26 mouse cellular contexts compared by ENCODE assay signal in genomic region chr12:73948415-73948814, GRCm38 (mm10). TPM values are rescaled to one million over a fixed set of nuclear protein-coding genes. Genes with fewer than 3 reads are reported as not detected.
A peak's percentile ranks its signal among the peaks of the same experiment; 100 is the strongest.
DNase-seq lines count a peak whose midpoint lies in the region; ATAC-seq and TF ChIP-seq lines count a peak whose summit lies in the region.
"Had no signal": no experiment of that assay in that cellular context is flagged by ENCODE, and none has a peak within 500 bp of the region (broad histone marks: within the 10 kb centered on the region; RNA-seq: fewer than 3 reads in every experiment).

No protein-coding gene starts in this region.

- peak overlapping the region; percentile 81 for H3K27ac ChIP-seq in heart, embryonic 13.5 days (replicated peaks)
- no peak overlapping the region for H3K27ac ChIP-seq in stomach, embryonic 16.5 days (ENCODE audit: low read length)
- no peak overlapping the region for H3K27ac ChIP-seq in stomach, postnatal 0 days (replicated peaks)
- H3K27ac ChIP-seq in heart, postnatal 0 days (ENCODE audit: low read depth) = peak overlapping the region; percentile 74
- H3K27ac ChIP-seq in liver, postnatal 0 days (ENCODE audit: low read depth) = no peak overlapping the region
- H3K27ac ChIP-seq: embryonic facial prominence, embryonic 10.5 days; hindbrain, embryonic 10.5 days; limb, embryonic 13.5 days; liver, embryonic 15.5 days; midbrain, embryonic 10.5 days; neural tube, embryonic 15.5 days had no signal

- peak overlapping the region; percentile 55 for H3K4me3 ChIP-seq in heart, embryonic 13.5 days
- no peak overlapping the region for H3K4me3 ChIP-seq in stomach, embryonic 16.5 days (replicated peaks; ENCODE audit: low read length)
- no peak overlapping the region for H3K4me3 ChIP-seq in stomach, postnatal 0 days (ENCODE audit: low read depth, low read length)
- peak overlapping the region; percentile 56 for H3K4me3 ChIP-seq in heart, postnatal 0 days (ENCODE audit: low read depth, low read length)
- H3K4me3 ChIP-seq in liver, postnatal 0 days (ENCODE audit: low read depth, low read length) = no peak overlapping the region
- H3K4me3 ChIP-seq: embryonic facial prominence, embryonic 10.5 days; hindbrain, embryonic 10.5 days; limb, embryonic 13.5 days; liver, embryonic 15.5 days had no signal

- H3K9me3 ChIP-seq in heart, embryonic 13.5 days = no peaks in the 10 kb centered on the region
- no peaks in the 10 kb centered on the region for H3K9me3 ChIP-seq in stomach, embryonic 16.5 days (replicated peaks; ENCODE audit: control insufficient read depth, low read length)
- no peaks in the 10 kb centered on the region for H3K9me3 ChIP-seq in stomach, postnatal 0 days (ENCODE audit: control insufficient read depth, low read length)
- H3K9me3 ChIP-seq in heart, postnatal 0 days (replicated peaks; ENCODE audit: control insufficient read depth, low read length) = no peaks in the 10 kb centered on the region
- H3K9me3 ChIP-seq in liver, postnatal 0 days (ENCODE audit: low read length) = no peaks in the 10 kb centered on the region
- H3K9me3 ChIP-seq: embryonic facial prominence, embryonic 10.5 days; hindbrain, embryonic 10.5 days; limb, embryonic 13.5 days; liver, embryonic 15.5 days; midbrain, embryonic 10.5 days; neural tube, embryonic 15.5 days had no signal

- intact Hi-C loops in heart, postnatal 25 days (cut with DNase I) = loop anchor here (5.0 kb wide), 1 partner anchor 36 kb away; no protein-coding TSS in a partner anchor

- no peaks in the 10 kb centered on the region for H3K27me3 ChIP-seq in heart, embryonic 13.5 days (replicated peaks)
- H3K27me3 ChIP-seq in stomach, embryonic 16.5 days (ENCODE audit: control insufficient read depth, insufficient read depth, low read length) = no peaks in the 10 kb centered on the region
- no peaks in the 10 kb centered on the region for H3K27me3 ChIP-seq in stomach, postnatal 0 days (ENCODE audit: control insufficient read depth, insufficient read depth, low read length)
- H3K27me3 ChIP-seq in heart, postnatal 0 days (ENCODE audit: control insufficient read depth, insufficient read depth, low read length) = no peaks in the 10 kb centered on the region
- H3K27me3 ChIP-seq in liver, postnatal 0 days (ENCODE audit: insufficient read depth, low read length) = no peaks in the 10 kb centered on the region
- H3K27me3 ChIP-seq: neural tube, embryonic 15.5 days had no signal

- H3K4me2 ChIP-seq in heart, embryonic 13.5 days = peak overlapping the region; percentile 70
- 0 out of 2 replicates have a peak overlapping the region, but pooled peaks have one; percentile 5 for H3K4me2 ChIP-seq in stomach, embryonic 16.5 days (ENCODE audit: low read depth, low read length)
- H3K4me2 ChIP-seq in stomach, postnatal 0 days (replicated peaks; ENCODE audit: low read depth) = no peak overlapping the region
- H3K4me2 ChIP-seq in heart, postnatal 0 days (ENCODE audit: low read depth, low read length) = peak overlapping the region; percentile 82
- peak overlapping the region; percentile 66 for H3K4me2 ChIP-seq in liver, postnatal 0 days (ENCODE audit: low read depth, low read length)
- H3K4me2 ChIP-seq: limb, embryonic 13.5 days had no signal

- H3K36me3 ChIP-seq in heart, embryonic 13.5 days = peaks cover 41% of the 10 kb centered on the region
- H3K36me3 ChIP-seq in stomach, embryonic 16.5 days (ENCODE audit: control insufficient read depth, insufficient read depth, low read length) = 0 out of 2 replicates have a peak, but pooled peaks cover 5% of the 10 kb centered on the region
- peaks cover 5% of the 10 kb centered on the region; the same call in 1 of the 2 replicates for H3K36me3 ChIP-seq in stomach, postnatal 0 days (ENCODE audit: control insufficient read depth, insufficient read depth, low read length)
- peaks cover 19% of the 10 kb centered on the region for H3K36me3 ChIP-seq in heart, postnatal 0 days (replicated peaks; ENCODE audit: control insufficient read depth, insufficient read depth, low read length)
- H3K36me3 ChIP-seq in liver, postnatal 0 days (replicated peaks; ENCODE audit: insufficient read depth, low read length) = peaks cover 8% of the 10 kb centered on the region

- no peak for TF ChIP-seq CTCF in stomach, postnatal 0 days (IDR thresholded peaks at IDR 0.05; ENCODE audit: low read depth)
- TF ChIP-seq CTCF in heart, postnatal 0 days (IDR thresholded peaks at IDR 0.05; ENCODE audit: low read depth) = no peak
- no peak for TF ChIP-seq CTCF in liver, postnatal 0 days (IDR thresholded peaks at IDR 0.05; ENCODE audit: low read depth)

- TF ChIP-seq EP300 in stomach, postnatal 0 days (optimal IDR thresholded peaks at IDR 0.05) = no peak
- no peak for TF ChIP-seq EP300 in heart, postnatal 0 days (IDR thresholded peaks at IDR 0.05; ENCODE audit: low read depth)
- TF ChIP-seq EP300 in liver, postnatal 0 days (IDR thresholded peaks at IDR 0.05; ENCODE audit: low read depth) = no peak

- peak overlapping the region; percentile 82 for H3K9ac ChIP-seq in heart, embryonic 13.5 days
- no peak overlapping the region for H3K9ac ChIP-seq in stomach, embryonic 16.5 days (ENCODE audit: low read length)
- no peak overlapping the region for H3K9ac ChIP-seq in stomach, postnatal 0 days (ENCODE audit: low read length)
- H3K9ac ChIP-seq in heart, postnatal 0 days (replicated peaks; ENCODE audit: low read depth, low read length) = no peak overlapping the region
- no peak overlapping the region for H3K9ac ChIP-seq in liver, postnatal 0 days (replicated peaks)
- H3K9ac ChIP-seq: limb, embryonic 13.5 days; liver, embryonic 15.5 days; neural tube, embryonic 15.5 days had no signal

- 76% methylated on average over 4 of the region's 4 CpGs for WGBS in heart, embryonic 13.5 days
- WGBS in stomach, embryonic 16.5 days = 89% methylated on average over 4 of the region's 4 CpGs
- 92% methylated on average over 4 of the region's 4 CpGs for WGBS in stomach, postnatal 0 days
- WGBS in heart, postnatal 0 days = 58% methylated on average over 4 of the region's 4 CpGs
- 83% methylated on average over 4 of the region's 4 CpGs for WGBS in liver, postnatal 0 days (ENCODE audit: insufficient replicate concordance)

- DNase-seq in heart, postnatal 25 days (ENCODE audit: low spot score) = no peak
- no peak for DNase-seq in stomach, postnatal 0 days (ENCODE audit: low spot score)
- no peak for DNase-seq in heart, postnatal 0 days (ENCODE audit: low spot score)
- no peak for DNase-seq in liver, postnatal 0 days
- DNase-seq in spleen, postnatal 10 days (ENCODE audit: low spot score in 2 of 2) = no peak
- DNase-seq in T-cell, adult 2 months (ENCODE audit: low spot score) = no peak
- DNase-seq: cerebellum, adult 11 months; cerebellum, postnatal 10 days; gastrocnemius, postnatal 25 days; kidney, adult 18-20 months; kidney, postnatal 4 days; lung, postnatal 4 days; spleen, adult 18-20 months; thymus, postnatal 25 days had no signal

- peaks cover 27% of the 10 kb centered on the region for H3K4me1 ChIP-seq in heart, embryonic 13.5 days
- H3K4me1 ChIP-seq in stomach, embryonic 16.5 days (ENCODE audit: control insufficient read depth, insufficient read depth, low read length) = no peaks in the 10 kb centered on the region
- no peaks in the 10 kb centered on the region; the same call in 1 of the 2 replicates for H3K4me1 ChIP-seq in stomach, postnatal 0 days (replicated peaks; ENCODE audit: control insufficient read depth, insufficient read depth)
- H3K4me1 ChIP-seq in heart, postnatal 0 days (ENCODE audit: control insufficient read depth, insufficient read depth) = peaks cover 17% of the 10 kb centered on the region
- peaks cover 5% of the 10 kb centered on the region; the same call in 1 of the 2 replicates for H3K4me1 ChIP-seq in liver, postnatal 0 days (ENCODE audit: insufficient read depth)

- no peak for ATAC-seq in heart, embryonic 13.5 days (ENCODE audit: extremely low read depth, insufficient number of reproducible peaks, low FRiP score, low TSS enrichment)
- no peak; the same call in 1 of the 2 replicates for ATAC-seq in stomach, embryonic 16.5 days (ENCODE audit: insufficient read depth, low FRiP score)
- no peak for ATAC-seq in stomach, postnatal 0 days (ENCODE audit: low FRiP score, low TSS enrichment)
- ATAC-seq in heart, postnatal 0 days (ENCODE audit: insufficient read depth, low read depth) = peak; percentile 39; the same call in 1 of the 2 replicates
- ATAC-seq in liver, postnatal 0 days = no peak
- ATAC-seq: forebrain, embryonic 16.5 days; hindbrain, embryonic 16.5 days had no signal

RNA-seq across cellular contexts. Expression of gene Gm49321, which starts 11.0 kb away (rescaled TPM):
- 7.8 and 9.9 TPM in 2 replicates for polyA plus RNA-seq in heart, embryonic 13.5 days (2015; fragmentation: Nextera tagmentation; extraction: Ambion mirVana)
- total RNA-seq in heart, postnatal 25 days (2021) = 1 to 10 TPM; 6.7 to 7.2 TPM
- polyA plus RNA-seq in stomach, embryonic 16.5 days (2015; fragmentation: Nextera tagmentation; extraction: Ambion mirVana) = 12.3 and 15.0 TPM in 2 replicates
- 5.7 and 7.0 TPM in 2 replicates for polyA plus RNA-seq in stomach, postnatal 0 days (2015; fragmentation: Nextera tagmentation; extraction: Ambion mirVana)
- not detected in 2 replicates for total RNA-seq in heart, postnatal 0 days (2014; rRNA removed; ENCODE audit: low replicate concordance)
- 5.0 and 5.2 TPM in 2 replicates for polyA plus RNA-seq in heart, postnatal 0 days (2015; fragmentation: Nextera tagmentation; extraction: Ambion mirVana)
- 1.8 and 1.9 TPM in 2 replicates for polyA plus RNA-seq in liver, postnatal 0 days (2015; fragmentation: Nextera tagmentation; extraction: Ambion mirVana)
- polyA plus RNA-seq: C2C12; cortical plate, adult 2 months had no signal

RNA-seq across cellular contexts. Expression of gene Snapc1, which starts 15.9 kb away (rescaled TPM):
- 15.3 and 16.7 TPM in 2 replicates for polyA plus RNA-seq in heart, embryonic 13.5 days (2015; fragmentation: Nextera tagmentation; extraction: Ambion mirVana)
- 10 to 100 TPM in 1 of 2 experiments, 1 to 10 TPM in 1; 9.9 to 11.4 TPM for total RNA-seq in heart, postnatal 25 days (2021)
- 19.6 and 21.2 TPM in 2 replicates for polyA plus RNA-seq in stomach, embryonic 16.5 days (2015; fragmentation: Nextera tagmentation; extraction: Ambion mirVana)
- 8.9 and 9.4 TPM in 2 replicates for polyA plus RNA-seq in stomach, postnatal 0 days (2015; fragmentation: Nextera tagmentation; extraction: Ambion mirVana)
- total RNA-seq in heart, postnatal 0 days (2014; rRNA removed; ENCODE audit: low replicate concordance) = 2.1 and 4.1 TPM in 2 replicates
- polyA plus RNA-seq in heart, postnatal 0 days (2015; fragmentation: Nextera tagmentation; extraction: Ambion mirVana) = 8.5 and 10.3 TPM in 2 replicates
- polyA plus RNA-seq in liver, postnatal 0 days (2015; fragmentation: Nextera tagmentation; extraction: Ambion mirVana) = 3.3 and 3.6 TPM in 2 replicates

RNA-seq across cellular contexts. Expression of gene Hif1a, which starts 47.2 kb away (rescaled TPM):
- polyA plus RNA-seq in heart, embryonic 13.5 days (2015; fragmentation: Nextera tagmentation; extraction: Ambion mirVana) = 124 and 131 TPM in 2 replicates
- total RNA-seq in heart, postnatal 25 days (2021) = 10 to 100 TPM; 49.5 to 56.0 TPM
- 42.7 and 49.0 TPM in 2 replicates for polyA plus RNA-seq in stomach, embryonic 16.5 days (2015; fragmentation: Nextera tagmentation; extraction: Ambion mirVana)
- polyA plus RNA-seq in stomach, postnatal 0 days (2015; fragmentation: Nextera tagmentation; extraction: Ambion mirVana) = 30.0 and 30.4 TPM in 2 replicates
- total RNA-seq in heart, postnatal 0 days (2014; rRNA removed; ENCODE audit: low replicate concordance) = 130 and 137 TPM in 2 replicates
- polyA plus RNA-seq in heart, postnatal 0 days (2015; fragmentation: Nextera tagmentation; extraction: Ambion mirVana) = 48.8 and 67.5 TPM in 2 replicates
- polyA plus RNA-seq in liver, postnatal 0 days (2015; fragmentation: Nextera tagmentation; extraction: Ambion mirVana) = 13.4 and 13.9 TPM in 2 replicates

RNA-seq across cellular contexts. Expression of gene Syt16, which starts 49.0 kb away (rescaled TPM):
- polyA plus RNA-seq in heart, embryonic 13.5 days (2015; fragmentation: Nextera tagmentation; extraction: Ambion mirVana) = 0.45 and 0.57 TPM in 2 replicates
- not detected for total RNA-seq in heart, postnatal 25 days (2021)
- 3.7 and 4.7 TPM in 2 replicates for polyA plus RNA-seq in stomach, embryonic 16.5 days (2015; fragmentation: Nextera tagmentation; extraction: Ambion mirVana)
- polyA plus RNA-seq in stomach, postnatal 0 days (2015; fragmentation: Nextera tagmentation; extraction: Ambion mirVana) = 11.0 and 11.2 TPM in 2 replicates
- 0.80 TPM in 1 of 2 replicates, not detected in the other for total RNA-seq in heart, postnatal 0 days (2014; rRNA removed; ENCODE audit: low replicate concordance)
- polyA plus RNA-seq in heart, postnatal 0 days (2015; fragmentation: Nextera tagmentation; extraction: Ambion mirVana) = 0.04 TPM in 1 of 2 replicates, not detected in the other
- polyA plus RNA-seq in liver, postnatal 0 days (2015; fragmentation: Nextera tagmentation; extraction: Ambion mirVana) = not detected in 2 replicates
- total RNA-seq: gastrocnemius, postnatal 25 days had no signal

Comparison
In these comparisons a context has a peak if more than half of its experiments do, and no peak if none do; other contexts are left out.
1. H3K27ac ChIP-seq: peak in heart, embryonic 13.5 days (single experiment) and heart, postnatal 0 days (single experiment); none in stomach, embryonic 16.5 days (single experiment), stomach, postnatal 0 days (single experiment) and liver, postnatal 0 days (single experiment).
2. H3K4me3 ChIP-seq: peak in heart, embryonic 13.5 days (single experiment) and heart, postnatal 0 days (single experiment); none in stomach, embryonic 16.5 days (single experiment), stomach, postnatal 0 days (single experiment) and liver, postnatal 0 days (single experiment).